Mouse (Mus musculus): ENCODE results near the gene Cks1b.

GRCm38 (mm10) chr3:89394894-89395256 is 23.3 kb downstream of the Cks1b start:
- TF ChIP-seq CTCF (IDR thresholded peaks at IDR 0.05; ENCODE audit: insufficient read depth, low read depth, low read length) (no peak), POLR2A (IDR thresholded peaks at IDR 0.05; ENCODE audit: insufficient read depth, low read depth, low read length) (no peak)
